Mouse (Mus musculus): ENCODE data around the gene Dynlrb1.

Gene Dynlrb1

GRCm38 (mm10) chr2:155283793-155284192, 47.5 kb downstream of the Dynlrb1 start:
- no peak for DNase-seq (ENCODE audit: low spot score)

GRCm38 (mm10) chr2:155284647-155285046, 48.3 kb downstream of the Dynlrb1 start:
- DNase-seq (ENCODE audit: low spot score) = no peak

GRCm38 (mm10) chr2:155285744-155286143, 49.4 kb downstream of the Dynlrb1 start:
- no peak for DNase-seq (ENCODE audit: low spot score)

GRCm38 (mm10) chr2:155287456-155288250, 51.3 kb downstream of the Dynlrb1 start:
- DNase-seq (ENCODE audit: low spot score) = no peak

- no peak for DNase-seq (ENCODE audit: low spot score)
These were observed 53.7 kb downstream of the Dynlrb1 start for GRCm38 (mm10) chr2:155290066-155290465.

GRCm38 (mm10) chr2:155293382-155293781, 57.0 kb downstream of the Dynlrb1 start:
- peak; percentile 34 for DNase-seq (ENCODE audit: low spot score)

GRCm38 (mm10) chr2:155293946-155294345, 57.6 kb downstream of the Dynlrb1 start:
- peak; percentile 61 for DNase-seq (ENCODE audit: low spot score)

GRCm38 (mm10) chr2:155295453-155295852, 59.1 kb downstream of the Dynlrb1 start:
- DNase-seq (ENCODE audit: low spot score) = peak; percentile 17

- DNase-seq (ENCODE audit: low spot score) = no peak
These were observed 63.2 kb downstream of the Dynlrb1 start for GRCm38 (mm10) chr2:155299563-155299962.

Data from MN1 (cell line).